Mouse (Mus musculus): ENCODE data around the gene Prkcq. TPM values are rescaled to one million over a fixed set of nuclear protein-coding genes. Genes with fewer than 3 reads are reported as not detected.

The Prkcq gene
- polyA plus RNA-seq, 1 experiment from 2014 or later: 1.4 TPM

- DNase-seq (ENCODE audit: low spot score): no peak
- Histone ChIP-seq H3K9me3 (ENCODE audit: control insufficient read depth, low read length) (no peaks in the 10 kb centered on the region), H3K27me3 (ENCODE audit: control insufficient read depth, insufficient read depth, low read length) (no peaks in the 10 kb centered on the region), H3K4me2 (ENCODE audit: low read depth, low read length, severe bottlenecking) (no peak overlapping the region), H3K36me3 (ENCODE audit: control insufficient read depth, insufficient read depth, low read length) (no peaks in the 10 kb centered on the region), H3K27ac (ENCODE audit: low read depth, low read length) (no peak overlapping the region), H3K9ac (ENCODE audit: low read length) (no peak overlapping the region), H3K4me1 (replicated peaks; ENCODE audit: control insufficient read depth, insufficient read depth, low read length) (no peaks in the 10 kb centered on the region), H3K4me3 (ENCODE audit: low read depth, low read length) (no peak overlapping the region)
- WGBS: 80% methylated on average over 5 of the region's 5 CpGs
- no peak for ATAC-seq (replicated peaks; ENCODE audit: low FRiP score)
Observed at GRCm38 (mm10) chr2:11294643-11295191, 122.8 kb downstream of the Prkcq start.

GRCm38 (mm10) chr2:11298811-11299210 lies 126.9 kb downstream of the Prkcq start:
- Histone ChIP-seq H3K4me2 (ENCODE audit: low read depth, low read length, severe bottlenecking) (no peak overlapping the region), H3K4me3 (ENCODE audit: low read depth, low read length) (no peak overlapping the region), H3K9me3 (ENCODE audit: control insufficient read depth, low read length) (no peaks in the 10 kb centered on the region), H3K27me3 (ENCODE audit: control insufficient read depth, insufficient read depth, low read length) (no peaks in the 10 kb centered on the region), H3K36me3 (ENCODE audit: control insufficient read depth, insufficient read depth, low read length) (no peaks in the 10 kb centered on the region), H3K9ac (ENCODE audit: low read length) (no peak overlapping the region), H3K27ac (ENCODE audit: low read depth, low read length) (no peak overlapping the region), H3K4me1 (replicated peaks; ENCODE audit: control insufficient read depth, insufficient read depth, low read length) (no peaks in the 10 kb centered on the region)
- DNase-seq (ENCODE audit: low spot score): no peak
- WGBS: 93% methylated on average over 7 of the region's 7 CpGs
- no peak for ATAC-seq (replicated peaks; ENCODE audit: low FRiP score)

GRCm38 (mm10) chr2:11299366-11299765 lies 127.5 kb downstream of the Prkcq start:
- H3K9ac ChIP-seq (ENCODE audit: low read length): no peak overlapping the region
- DNase-seq (ENCODE audit: low spot score): no peak
- H3K4me2 ChIP-seq (ENCODE audit: low read depth, low read length, severe bottlenecking): no peak overlapping the region
- WGBS: 32% methylated on average over 1 of the region's 1 CpGs
- no peak overlapping the region for H3K4me3 ChIP-seq (ENCODE audit: low read depth, low read length)
- H3K36me3 ChIP-seq (ENCODE audit: control insufficient read depth, insufficient read depth, low read length): no peaks in the 10 kb centered on the region
- no peaks in the 10 kb centered on the region for H3K27me3 ChIP-seq (ENCODE audit: control insufficient read depth, insufficient read depth, low read length)
- no peak overlapping the region for H3K27ac ChIP-seq (ENCODE audit: low read depth, low read length)
- H3K4me1 ChIP-seq (replicated peaks; ENCODE audit: control insufficient read depth, insufficient read depth, low read length): no peaks in the 10 kb centered on the region
- no peaks in the 10 kb centered on the region for H3K9me3 ChIP-seq (ENCODE audit: control insufficient read depth, low read length)
- ATAC-seq (replicated peaks; ENCODE audit: low FRiP score): no peak

- DNase-seq (ENCODE audit: low spot score): no peak
- Histone ChIP-seq H3K27ac (ENCODE audit: low read depth, low read length) (no peak overlapping the region), H3K36me3 (ENCODE audit: control insufficient read depth, insufficient read depth, low read length) (no peaks in the 10 kb centered on the region), H3K9ac (ENCODE audit: low read length) (no peak overlapping the region), H3K4me3 (ENCODE audit: low read depth, low read length) (no peak overlapping the region), H3K4me2 (ENCODE audit: low read depth, low read length, severe bottlenecking) (no peak overlapping the region), H3K27me3 (ENCODE audit: control insufficient read depth, insufficient read depth, low read length) (no peaks in the 10 kb centered on the region), H3K4me1 (replicated peaks; ENCODE audit: control insufficient read depth, insufficient read depth, low read length) (no peaks in the 10 kb centered on the region), H3K9me3 (ENCODE audit: control insufficient read depth, low read length) (no peaks in the 10 kb centered on the region)
- ATAC-seq (replicated peaks; ENCODE audit: low FRiP score): no peak
- 90% methylated on average over 6 of the region's 6 CpGs for WGBS
Observed at GRCm38 (mm10) chr2:11300362-11300761, 128.5 kb downstream of the Prkcq start.

- no peaks in the 10 kb centered on the region for H3K27me3 ChIP-seq (ENCODE audit: control insufficient read depth, insufficient read depth, low read length)
- H3K4me3 ChIP-seq (ENCODE audit: low read depth, low read length): no peak overlapping the region
- DNase-seq (ENCODE audit: low spot score) (no peak), ATAC-seq (replicated peaks; ENCODE audit: low FRiP score) (no peak)
- no peak overlapping the region for H3K4me2 ChIP-seq (ENCODE audit: low read depth, low read length, severe bottlenecking)
- WGBS: 42% methylated on average over 10 of the region's 10 CpGs
- no peaks in the 10 kb centered on the region for H3K4me1 ChIP-seq (replicated peaks; ENCODE audit: control insufficient read depth, insufficient read depth, low read length)
- H3K36me3 ChIP-seq (ENCODE audit: control insufficient read depth, insufficient read depth, low read length): no peaks in the 10 kb centered on the region
- H3K9me3 ChIP-seq (ENCODE audit: control insufficient read depth, low read length): no peaks in the 10 kb centered on the region
- no peak overlapping the region for H3K27ac ChIP-seq (ENCODE audit: low read depth, low read length)
- no peak overlapping the region for H3K9ac ChIP-seq (ENCODE audit: low read length)
Observed at GRCm38 (mm10) chr2:11320241-11320640, 148.3 kb downstream of the Prkcq start.

GRCm38 (mm10) chr2:11322396-11322795 lies 150.5 kb downstream of the Prkcq start:
- WGBS: 86% methylated on average over 3 of the region's 3 CpGs
- Histone ChIP-seq H3K9ac (ENCODE audit: low read length) (no peak overlapping the region), H3K9me3 (ENCODE audit: control insufficient read depth, low read length) (no peaks in the 10 kb centered on the region), H3K4me1 (replicated peaks; ENCODE audit: control insufficient read depth, insufficient read depth, low read length) (no peaks in the 10 kb centered on the region), H3K27ac (ENCODE audit: low read depth, low read length) (no peak overlapping the region), H3K36me3 (ENCODE audit: control insufficient read depth, insufficient read depth, low read length) (no peaks in the 10 kb centered on the region), H3K27me3 (ENCODE audit: control insufficient read depth, insufficient read depth, low read length) (no peaks in the 10 kb centered on the region), H3K4me3 (ENCODE audit: low read depth, low read length) (no peak overlapping the region), H3K4me2 (ENCODE audit: low read depth, low read length, severe bottlenecking) (no peak overlapping the region)
- ATAC-seq (replicated peaks; ENCODE audit: low FRiP score) (no peak), DNase-seq (ENCODE audit: low spot score) (no peak)

- no peak overlapping the region for H3K27ac ChIP-seq (ENCODE audit: low read depth, low read length)
- H3K36me3 ChIP-seq (ENCODE audit: control insufficient read depth, insufficient read depth, low read length): no peaks in the 10 kb centered on the region
- 55% methylated on average over 7 of the region's 7 CpGs for WGBS
- H3K27me3 ChIP-seq (ENCODE audit: control insufficient read depth, insufficient read depth, low read length): no peaks in the 10 kb centered on the region
- no peaks in the 10 kb centered on the region for H3K9me3 ChIP-seq (ENCODE audit: control insufficient read depth, low read length)
- H3K4me2 ChIP-seq (ENCODE audit: low read depth, low read length, severe bottlenecking): no peak overlapping the region
- no peak for DNase-seq (ENCODE audit: low spot score)
- ATAC-seq (replicated peaks; ENCODE audit: low FRiP score): no peak
- H3K4me1 ChIP-seq (replicated peaks; ENCODE audit: control insufficient read depth, insufficient read depth, low read length): no peaks in the 10 kb centered on the region
- H3K9ac ChIP-seq (ENCODE audit: low read length): no peak overlapping the region
- no peak overlapping the region for H3K4me3 ChIP-seq (ENCODE audit: low read depth, low read length)
Observed at GRCm38 (mm10) chr2:11327280-11327679, 155.4 kb downstream of the Prkcq start.

- WGBS: 68% methylated on average over 10 of the region's 10 CpGs
- Histone ChIP-seq H3K9me3 (ENCODE audit: control insufficient read depth, low read length) (no peaks in the 10 kb centered on the region), H3K4me2 (ENCODE audit: low read depth, low read length, severe bottlenecking) (no peak overlapping the region), H3K36me3 (ENCODE audit: control insufficient read depth, insufficient read depth, low read length) (no peaks in the 10 kb centered on the region), H3K27ac (ENCODE audit: low read depth, low read length) (no peak overlapping the region), H3K4me1 (replicated peaks; ENCODE audit: control insufficient read depth, insufficient read depth, low read length) (no peaks in the 10 kb centered on the region), H3K4me3 (ENCODE audit: low read depth, low read length) (no peak overlapping the region), H3K27me3 (ENCODE audit: control insufficient read depth, insufficient read depth, low read length) (no peaks in the 10 kb centered on the region), H3K9ac (ENCODE audit: low read length) (no peak overlapping the region)
- ATAC-seq (replicated peaks; ENCODE audit: low FRiP score): no peak
- DNase-seq (ENCODE audit: low spot score): no peak
Observed at GRCm38 (mm10) chr2:11329407-11330224, 157.7 kb downstream of the Prkcq start.
